Mouse (Mus musculus): ENCODE measurements around the gene 4930452B06Rik. TPM values are rescaled to one million over a fixed set of nuclear protein-coding genes. Genes with fewer than 3 reads are reported as not detected.

Gene 4930452B06Rik
- total and polyA plus RNA-seq, 3 experiments, result not detected

DNA sequence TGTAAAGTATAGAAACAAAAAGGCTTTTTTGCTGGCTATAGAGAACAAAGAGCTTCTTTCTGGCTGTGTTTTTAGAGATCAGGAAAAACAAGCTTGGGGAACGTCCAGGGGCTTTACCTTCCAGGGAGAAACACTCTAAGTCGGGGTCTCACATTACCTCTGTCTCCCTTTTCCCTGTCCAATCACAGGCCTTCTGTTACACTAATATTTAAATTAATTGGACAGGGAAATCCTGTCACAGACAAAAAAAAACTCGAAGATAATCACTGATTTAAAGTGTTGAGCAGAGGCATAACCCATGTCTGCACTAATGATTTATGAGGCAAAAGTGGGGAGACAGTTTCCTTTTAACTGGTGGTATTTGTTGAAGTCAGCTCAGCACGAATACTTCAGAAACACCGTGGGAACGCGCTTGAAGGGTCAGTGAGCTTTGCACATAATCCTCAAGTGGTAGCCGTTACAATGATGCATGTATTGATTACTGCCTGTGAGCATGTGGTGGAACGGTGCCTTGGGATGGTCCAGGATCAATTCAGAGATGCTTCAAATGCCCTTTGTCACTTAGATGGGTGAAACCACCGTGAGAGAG lies 244.7 kb downstream of the 4930452B06Rik start:
- no peaks in the 10 kb centered on the region for H3K9me3 ChIP-seq (replicated peaks; ENCODE audit: insufficient read depth, low read length)
- H3K36me3 ChIP-seq (ENCODE audit: control insufficient read depth in 1 of 2, insufficient read depth in 2 of 2, low read length in 2 of 2), result no peaks in the 10 kb centered on the region
- no peaks in the 10 kb centered on the region for H3K27me3 ChIP-seq (ENCODE audit: control insufficient read depth in 1 of 2, insufficient read depth in 2 of 2, low read length in 2 of 2)
- H3K4me1 ChIP-seq (ENCODE audit: control insufficient read depth in 1 of 2, insufficient read depth in 2 of 2, low read length in 2 of 2), result no peaks in the 10 kb centered on the region
- TF ChIP-seq MAFK (IDR thresholded peaks at IDR 0.05; ENCODE audit: borderline replicate concordance, low read depth, low read length), result no peak
- no peak overlapping the region for H3K27ac ChIP-seq (ENCODE audit: control insufficient read depth, low read depth, low read length)
- no peak overlapping the region for H3K9ac ChIP-seq (ENCODE audit: control insufficient read depth, low read depth, low read length, poor library complexity, severe bottlenecking)
- no peaks in the 10 kb centered on the region for H3K79me2 ChIP-seq (ENCODE audit: control insufficient read depth, insufficient read depth, low read length, poor library complexity)
- no peak for DNase-seq (ENCODE audit: low read depth, low spot score)
- no peak overlapping the region for H3K4me3 ChIP-seq (ENCODE audit: control insufficient read depth in 1 of 2, insufficient read depth in 1 of 2, low read depth in 2 of 2, low read length in 2 of 2)

GRCm38 (mm10) chr14:8418610-8419009 lies 247.4 kb downstream of the 4930452B06Rik start:
- no peaks in the 10 kb centered on the region for H3K4me1 ChIP-seq (ENCODE audit: control insufficient read depth in 1 of 2, insufficient read depth in 2 of 2, low read length in 2 of 2)

DNA sequence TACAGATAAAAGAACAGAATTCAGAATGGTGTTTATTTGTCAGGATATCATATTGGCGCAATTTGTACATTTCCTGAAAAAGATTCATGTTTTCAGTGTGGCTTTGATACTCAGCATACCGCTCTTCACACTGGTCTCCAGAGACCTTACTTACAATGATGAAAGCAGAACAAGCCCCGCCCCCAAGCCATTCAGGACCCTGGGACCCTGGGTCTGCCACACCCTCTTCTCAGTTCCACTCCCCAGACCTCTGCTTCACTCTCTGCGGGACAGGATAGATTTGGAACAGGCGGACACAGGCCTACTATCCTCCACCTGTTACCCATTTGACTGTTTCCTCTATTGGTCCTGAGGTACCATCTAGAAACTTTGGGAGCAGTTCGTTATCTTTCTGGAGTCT lies 260.1 kb downstream of the 4930452B06Rik start:
- DNase-seq (ENCODE audit: low read depth, low spot score), result no peak
- H3K27me3 ChIP-seq (ENCODE audit: control insufficient read depth in 1 of 2, insufficient read depth in 2 of 2, low read length in 2 of 2), result no peaks in the 10 kb centered on the region

More at GRCm38 (mm10) chr14:8418610-8419009, 247.4 kb downstream of the 4930452B06Rik start:
- Histone ChIP-seq H3K27me3 (ENCODE audit: control insufficient read depth in 1 of 2, insufficient read depth in 2 of 2, low read length in 2 of 2) (no peaks in the 10 kb centered on the region), H3K4me3 (ENCODE audit: control insufficient read depth in 1 of 2, insufficient read depth in 1 of 2, low read depth in 2 of 2, low read length in 2 of 2) (no peak overlapping the region), H3K27ac (ENCODE audit: control insufficient read depth, low read depth, low read length) (no peak overlapping the region), H3K36me3 (ENCODE audit: control insufficient read depth in 1 of 2, insufficient read depth in 2 of 2, low read length in 2 of 2) (no peaks in the 10 kb centered on the region), H3K9me3 (replicated peaks; ENCODE audit: insufficient read depth, low read length) (no peaks in the 10 kb centered on the region), H3K79me2 (ENCODE audit: control insufficient read depth, insufficient read depth, low read length, poor library complexity) (no peaks in the 10 kb centered on the region), H3K9ac (ENCODE audit: control insufficient read depth, low read depth, low read length, poor library complexity, severe bottlenecking) (no peak overlapping the region)
- DNase-seq (ENCODE audit: low read depth, low spot score), result no peak
- TF ChIP-seq UBTF (IDR thresholded peaks at IDR 0.05; ENCODE audit: borderline replicate concordance, insufficient read depth, low read depth, low read length) (no peak), POLR2AphosphoS5 (IDR thresholded peaks at IDR 0.05; ENCODE audit: borderline replicate concordance, low read depth, low read length) (no peak), MAFK (IDR thresholded peaks at IDR 0.05; ENCODE audit: borderline replicate concordance, low read depth, low read length) (no peak), E2F4 (IDR thresholded peaks at IDR 0.05; ENCODE audit: borderline replicate concordance, low read depth, low read length) (no peak), HCFC1 (IDR thresholded peaks at IDR 0.05; ENCODE audit: low read depth, low read length) (no peak), BHLHE40 (IDR thresholded peaks at IDR 0.05; ENCODE audit: borderline replicate concordance, low read depth, low read length) (no peak), MAX (IDR thresholded peaks at IDR 0.05; ENCODE audit: low read length) (no peak), NELFE (IDR thresholded peaks at IDR 0.05; ENCODE audit: low read depth, low read length) (no peak), ELF1 (IDR thresholded peaks at IDR 0.05; ENCODE audit: low read depth, low read length) (no peak), RAD21 (IDR thresholded peaks at IDR 0.05; ENCODE audit: low read depth, low read length) (no peak), POLR2A (IDR thresholded peaks at IDR 0.05; ENCODE audit: control insufficient read depth in 1 of 2, insufficient read depth in 1 of 2, low read depth in 1 of 2, low read length in 2 of 2, poor library complexity in 1 of 2) (no peak), CTCF (IDR thresholded peaks at IDR 0.05 in 2 of 3, conservative IDR thresholded peaks at IDR 0.05 in 1 of 3; ENCODE audit: control insufficient read depth in 1 of 3, insufficient read depth in 1 of 3, low read depth in 2 of 3, low read length in 3 of 3, poor library complexity in 1 of 3, severe bottlenecking in 1 of 3) (no peak), JUND (IDR thresholded peaks at IDR 0.05; ENCODE audit: low read depth, low read length) (no peak), TAL1 (IDR thresholded peaks at IDR 0.05; ENCODE audit: low read length) (no peak)

More for the DNA sequence above, 260.1 kb downstream of the 4930452B06Rik start:
- Histone ChIP-seq H3K4me1 (ENCODE audit: control insufficient read depth in 1 of 2, insufficient read depth in 2 of 2, low read length in 2 of 2) (no peaks in the 10 kb centered on the region), H3K9me3 (replicated peaks; ENCODE audit: insufficient read depth, low read length) (no peaks in the 10 kb centered on the region), H3K36me3 (ENCODE audit: control insufficient read depth in 1 of 2, insufficient read depth in 2 of 2, low read length in 2 of 2) (no peaks in the 10 kb centered on the region), H3K79me2 (ENCODE audit: control insufficient read depth, insufficient read depth, low read length, poor library complexity) (no peaks in the 10 kb centered on the region), H3K9ac (ENCODE audit: control insufficient read depth, low read depth, low read length, poor library complexity, severe bottlenecking) (no peak overlapping the region), H3K27ac (ENCODE audit: control insufficient read depth, low read depth, low read length) (no peak overlapping the region), H3K4me3 (ENCODE audit: control insufficient read depth in 1 of 2, insufficient read depth in 1 of 2, low read depth in 2 of 2, low read length in 2 of 2) (no peak overlapping the region)
- TF ChIP-seq RCOR1 (IDR thresholded peaks at IDR 0.05; ENCODE audit: low read depth, low read length), result no peak
- no peak for TF ChIP-seq POLR2A (IDR thresholded peaks at IDR 0.05; ENCODE audit: control insufficient read depth in 1 of 2, insufficient read depth in 1 of 2, low read depth in 1 of 2, low read length in 2 of 2, poor library complexity in 1 of 2)
- no peak for TF ChIP-seq KAT2A (conservative IDR thresholded peaks at IDR 0.05; ENCODE audit: low read depth, low read length)
- TF ChIP-seq CHD2 (IDR thresholded peaks at IDR 0.05; ENCODE audit: low read length), result no peak
